Mouse (Mus musculus): Measurements from ENCODE around the gene Spc24. TPM values are rescaled to one million over a fixed set of nuclear protein-coding genes. Genes with fewer than 3 reads are reported as not detected.
A peak's percentile ranks its signal among the peaks of the same experiment; 100 is the strongest.

Spc24 gene
- polyA plus RNA-seq, 1 experiment from 2014 or later: 94.2 TPM

GRCm38 (mm10) chr9:21740427-21740826, 19.7 kb downstream of the Spc24 start:
- Histone ChIP-seq H3K9ac (no peak overlapping the region), H3K4me1 (replicated peaks) (peaks cover 3% of the 10 kb centered on the region; the same call in 1 of the 2 replicates), H3K9me3 (no peaks in the 10 kb centered on the region), H3K27ac (no peak overlapping the region), H3K4me2 (replicated peaks) (no peak overlapping the region), H3K36me3 (peaks cover 68% of the 10 kb centered on the region), H3K27me3 (replicated peaks) (no peaks in the 10 kb centered on the region), H3K4me3 (replicated peaks) (no peak overlapping the region)
- WGBS: 96% methylated on average over 14 of the region's 14 CpGs
- no peak for ATAC-seq

GRCm38 (mm10) chr9:21738776-21739175, 21.3 kb downstream of the Spc24 start:
- Histone ChIP-seq H3K27me3 (replicated peaks) (no peaks in the 10 kb centered on the region), H3K4me2 (replicated peaks) (no peak overlapping the region), H3K4me3 (replicated peaks) (no peak overlapping the region), H3K4me1 (replicated peaks) (peaks cover 3% of the 10 kb centered on the region), H3K9ac (no peak overlapping the region), H3K36me3 (peaks cover 73% of the 10 kb centered on the region), H3K27ac (no peak overlapping the region), H3K9me3 (no peaks in the 10 kb centered on the region)
- WGBS: 83% methylated on average over 7 of the region's 7 CpGs
- ATAC-seq: no peak

GRCm38 (mm10) chr9:21737188-21737587, 22.9 kb downstream of the Spc24 start:
- 86% methylated on average over 10 of the region's 10 CpGs for WGBS
- no peak for ATAC-seq
- H3K9ac ChIP-seq: no peak overlapping the region
- no peaks in the 10 kb centered on the region for H3K9me3 ChIP-seq
- no peak overlapping the region for H3K27ac ChIP-seq
- no peak overlapping the region for H3K4me2 ChIP-seq (replicated peaks)
- H3K4me1 ChIP-seq (replicated peaks): peaks cover 3% of the 10 kb centered on the region
- H3K27me3 ChIP-seq (replicated peaks): no peaks in the 10 kb centered on the region
- no peak overlapping the region for H3K4me3 ChIP-seq (replicated peaks)
- peaks cover 77% of the 10 kb centered on the region for H3K36me3 ChIP-seq

DNA sequence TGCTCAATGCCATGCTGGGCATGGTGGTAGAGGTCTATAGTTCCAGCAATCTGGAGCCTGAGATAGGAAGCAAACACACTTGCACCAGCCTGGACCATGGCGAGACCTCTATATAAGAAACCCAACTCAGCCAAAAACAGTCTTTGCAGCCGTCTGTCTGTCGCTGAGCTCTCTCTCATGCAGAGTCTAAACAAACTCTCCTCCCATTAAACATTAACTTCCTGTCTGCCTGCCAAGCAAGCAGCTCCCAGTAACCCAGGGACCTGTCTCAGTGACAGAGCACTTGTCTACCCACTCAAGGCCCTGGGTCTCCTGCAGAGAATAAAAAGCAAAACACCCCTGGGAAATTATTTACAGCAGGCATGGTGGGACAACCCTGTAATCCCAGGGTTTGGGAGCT, 23.5 kb downstream of the Spc24 start:
- 18% methylated on average over 3 of the region's 3 CpGs for WGBS
- Histone ChIP-seq H3K9ac (no peak overlapping the region), H3K9me3 (no peaks in the 10 kb centered on the region), H3K4me1 (replicated peaks) (peaks cover 3% of the 10 kb centered on the region), H3K27ac (peak overlapping the region; percentile 60), H3K4me3 (replicated peaks) (no peak overlapping the region), H3K27me3 (replicated peaks) (no peaks in the 10 kb centered on the region), H3K4me2 (replicated peaks) (no peak overlapping the region), H3K36me3 (peaks cover 75% of the 10 kb centered on the region)
- ATAC-seq: peak; percentile 24; the same call in 1 of the 2 replicates

- Histone ChIP-seq H3K27me3 (replicated peaks) (no peaks in the 10 kb centered on the region), H3K4me1 (replicated peaks) (peaks cover 3% of the 10 kb centered on the region), H3K4me3 (replicated peaks) (no peak overlapping the region), H3K4me2 (replicated peaks) (no peak overlapping the region), H3K36me3 (peaks cover 81% of the 10 kb centered on the region), H3K9ac (no peak overlapping the region), H3K9me3 (no peaks in the 10 kb centered on the region), H3K27ac (0 out of 2 replicates have a peak overlapping the region, but pooled peaks have one; percentile 22)
- WGBS: 87% methylated on average over 14 of the region's 14 CpGs
- no peak for ATAC-seq
Observed at GRCm38 (mm10) chr9:21735126-21735525, 25.0 kb downstream of the Spc24 start.

GRCm38 (mm10) chr9:21733989-21734388, 26.1 kb downstream of the Spc24 start:
- H3K4me2 ChIP-seq (replicated peaks): no peak overlapping the region
- ATAC-seq: peak; percentile 75

GRCm38 (mm10) chr9:21733446-21733845, 26.7 kb downstream of the Spc24 start:
- H3K27me3 ChIP-seq (replicated peaks): no peaks in the 10 kb centered on the region
- ATAC-seq: peak; percentile 4; the same call in 1 of the 2 replicates
- 91% methylated on average over 17 of the region's 17 CpGs for whole genome bisulfite sequencing
- peak overlapping the region; percentile 52; the same call in 1 of the 2 replicates for H3K27ac ChIP-seq
- no peak overlapping the region for H3K4me3 ChIP-seq (replicated peaks)
- H3K9ac ChIP-seq: no peak overlapping the region
- H3K4me2 ChIP-seq (replicated peaks): no peak overlapping the region
- no peaks in the 10 kb centered on the region for H3K9me3 ChIP-seq
- peaks cover 71% of the 10 kb centered on the region for H3K36me3 ChIP-seq
- peaks cover 15% of the 10 kb centered on the region for H3K4me1 ChIP-seq (replicated peaks)

More at GRCm38 (mm10) chr9:21733989-21734388, 26.1 kb downstream of the Spc24 start:
- Histone ChIP-seq H3K9ac (no peak overlapping the region), H3K27ac (peak overlapping the region; percentile 52; the same call in 1 of the 2 replicates), H3K9me3 (no peaks in the 10 kb centered on the region), H3K4me3 (replicated peaks) (no peak overlapping the region), H3K4me1 (replicated peaks) (peaks cover 9% of the 10 kb centered on the region), H3K36me3 (peaks cover 75% of the 10 kb centered on the region), H3K27me3 (replicated peaks) (no peaks in the 10 kb centered on the region)
- 75% methylated on average over 7 of the region's 7 CpGs for WGBS

DNA sequence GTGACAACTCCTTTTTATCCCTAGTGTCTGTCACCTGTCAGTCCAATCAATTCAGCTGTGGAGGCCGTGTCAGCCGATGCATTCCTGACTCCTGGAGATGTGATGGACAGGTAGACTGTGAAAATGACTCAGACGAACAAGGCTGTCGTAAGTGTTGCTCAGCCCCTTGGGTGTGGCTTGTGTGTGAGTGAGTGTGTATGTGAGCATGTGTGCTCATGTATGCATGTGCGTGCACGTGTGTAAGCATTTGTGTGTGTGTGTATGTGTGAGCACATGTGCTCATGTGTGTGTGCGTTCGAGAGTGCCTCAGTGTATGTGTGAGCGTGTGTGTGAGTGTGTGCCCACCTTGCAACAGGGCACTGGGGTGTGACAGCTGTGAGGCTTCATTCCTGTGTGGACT, 27.8 kb downstream of the Spc24 start:
- Histone ChIP-seq H3K9ac (no peak overlapping the region), H3K27me3 (replicated peaks) (no peaks in the 10 kb centered on the region), H3K9me3 (no peaks in the 10 kb centered on the region), H3K4me3 (replicated peaks) (no peak overlapping the region), H3K27ac (no peak overlapping the region), H3K36me3 (peaks cover 60% of the 10 kb centered on the region), H3K4me2 (replicated peaks) (no peak overlapping the region), H3K4me1 (replicated peaks) (peaks cover 23% of the 10 kb centered on the region)
- 86% methylated on average over 9 of the region's 9 CpGs for WGBS
- no peak for ATAC-seq

DNA sequence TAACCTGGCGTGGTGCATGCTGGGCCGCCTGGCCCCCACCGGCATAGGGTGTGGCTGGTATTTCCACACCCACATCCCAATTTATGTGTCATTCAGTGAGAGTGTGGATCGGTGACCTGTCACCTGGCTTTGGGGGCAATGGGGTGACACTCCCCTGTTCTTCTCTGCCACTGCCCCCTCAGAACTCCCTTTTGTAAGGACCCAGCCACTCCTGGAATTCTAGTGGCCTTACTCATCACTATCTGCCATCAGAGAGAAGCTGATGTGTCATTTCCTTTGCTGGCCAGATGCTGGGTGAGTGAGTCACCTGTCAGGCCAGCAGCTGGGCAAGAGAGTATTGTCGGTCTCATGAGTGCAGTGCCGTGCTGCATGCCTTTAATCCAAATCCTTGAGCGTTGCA, 30.8 kb downstream of the Spc24 start:
- Histone ChIP-seq H3K9me3 (no peaks in the 10 kb centered on the region), H3K4me2 (replicated peaks) (no peak overlapping the region), H3K27ac (no peak overlapping the region)

DNA sequence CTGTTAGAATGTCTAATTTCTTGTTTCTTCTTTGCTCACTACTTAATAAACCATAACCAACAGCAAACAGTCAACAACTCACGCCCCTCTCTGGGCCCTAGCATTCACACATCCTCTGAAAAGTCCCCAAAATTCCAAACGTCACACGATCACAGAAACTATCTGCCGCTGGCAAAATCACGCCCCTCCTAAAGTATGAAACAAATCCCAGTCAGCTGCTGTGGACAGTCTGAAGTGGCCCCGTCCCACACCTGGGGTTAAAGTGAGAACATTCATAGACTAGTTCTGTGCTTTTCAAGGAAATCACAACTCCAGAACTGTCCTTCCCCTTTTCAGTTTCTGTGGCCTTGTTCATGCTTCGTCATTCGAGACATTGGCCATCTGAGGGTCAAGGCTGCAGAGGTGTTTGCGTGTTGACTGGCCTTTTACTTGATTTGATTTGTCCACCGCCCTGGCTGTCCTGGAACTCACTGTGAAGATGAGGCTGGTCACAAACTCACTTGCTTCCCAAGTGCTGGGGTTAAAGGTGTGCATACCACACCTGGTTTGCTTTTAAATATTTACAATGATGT, 31.8 kb downstream of the Spc24 start:
- ATAC-seq: no peak
- Histone ChIP-seq H3K27me3 (replicated peaks) (no peaks in the 10 kb centered on the region), H3K9me3 (no peaks in the 10 kb centered on the region), H3K4me3 (replicated peaks) (no peak overlapping the region), H3K36me3 (peaks cover 30% of the 10 kb centered on the region), H3K4me1 (replicated peaks) (peaks cover 40% of the 10 kb centered on the region), H3K4me2 (replicated peaks) (no peak overlapping the region; the same call in 1 of the 2 replicates), H3K27ac (no peak overlapping the region), H3K9ac (no peak overlapping the region)
- 74% methylated on average over 10 of the region's 10 CpGs for WGBS

More for the DNA sequence above, 30.8 kb downstream of the Spc24 start:
- Histone ChIP-seq H3K27me3 (replicated peaks) (no peaks in the 10 kb centered on the region), H3K4me1 (replicated peaks) (peaks cover 40% of the 10 kb centered on the region), H3K9ac (no peak overlapping the region), H3K4me3 (replicated peaks) (no peak overlapping the region), H3K36me3 (peaks cover 39% of the 10 kb centered on the region)
- WGBS: 63% methylated on average over 7 of the region's 7 CpGs
- ATAC-seq: no peak

DNA sequence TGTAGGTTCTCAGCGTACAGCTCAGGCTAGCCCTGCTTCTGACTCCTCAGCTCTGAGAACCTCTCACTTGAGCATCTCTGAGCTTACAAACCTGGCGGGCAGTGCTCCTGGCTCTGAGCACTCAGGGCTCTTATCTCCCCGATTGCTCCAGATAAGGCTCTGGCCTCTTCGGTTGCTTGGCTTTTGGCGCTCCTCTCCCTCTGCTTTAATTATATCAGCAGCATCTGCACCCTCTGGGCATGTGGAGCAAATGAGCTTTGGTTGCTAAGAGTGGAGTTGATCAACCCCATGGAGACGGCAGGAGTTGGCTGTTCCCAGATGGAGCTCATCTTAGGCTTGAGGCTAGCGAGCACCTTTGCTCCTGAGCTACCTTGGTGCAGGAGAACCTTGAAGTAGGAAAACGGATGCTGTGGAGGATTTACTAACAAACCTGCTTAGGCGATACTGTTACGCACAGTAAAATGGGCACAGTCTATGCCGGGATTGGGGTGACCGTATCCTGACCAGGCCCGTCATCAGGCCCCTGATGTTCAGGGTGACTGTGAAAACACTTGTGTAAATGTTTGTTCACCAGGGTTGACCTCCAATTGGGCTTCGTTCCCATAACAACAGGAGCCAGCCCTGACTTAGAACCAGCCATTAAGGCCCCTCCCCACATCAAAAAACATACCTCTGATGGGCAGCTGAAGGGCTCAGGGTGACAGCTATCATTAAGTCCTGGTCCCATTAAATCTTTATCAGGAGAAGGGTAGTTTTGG, 33.7 kb downstream of the Spc24 start:
- Histone ChIP-seq H3K9ac (peak overlapping the region; percentile 69), H3K9me3 (no peaks in the 10 kb centered on the region), H3K4me2 (replicated peaks) (peak overlapping the region; percentile 81), H3K36me3 (peaks cover 14% of the 10 kb centered on the region; the same call in 1 of the 2 replicates), H3K27ac (peak overlapping the region; percentile 6; the same call in 1 of the 2 replicates), H3K4me1 (replicated peaks) (peaks cover 42% of the 10 kb centered on the region), H3K27me3 (replicated peaks) (no peaks in the 10 kb centered on the region), H3K4me3 (replicated peaks) (peak overlapping the region; percentile 54)
- ATAC-seq: no peak
- WGBS: 58% methylated on average over 14 of the region's 14 CpGs

- ATAC-seq: no peak
- peaks cover 9% of the 10 kb centered on the region; the same call in 1 of the 2 replicates for H3K36me3 ChIP-seq
- H3K9me3 ChIP-seq: no peaks in the 10 kb centered on the region
- no peaks in the 10 kb centered on the region for H3K27me3 ChIP-seq (replicated peaks)
- WGBS: 56% methylated on average over 23 of the region's 23 CpGs
- peak overlapping the region; percentile 69 for H3K9ac ChIP-seq
- peak overlapping the region; percentile 93 for H3K27ac ChIP-seq
- H3K4me1 ChIP-seq (replicated peaks): peaks cover 47% of the 10 kb centered on the region
- H3K4me2 ChIP-seq (replicated peaks): peak overlapping the region; percentile 81
- H3K4me3 ChIP-seq (replicated peaks): peak overlapping the region; percentile 54
Observed at GRCm38 (mm10) chr9:21725224-21726121, 34.6 kb downstream of the Spc24 start.

Data from intestine, embryonic 15.5 days (tissue).